Mouse (Mus musculus): ENCODE results near the gene Gatm.

Gene Gatm

DNA sequence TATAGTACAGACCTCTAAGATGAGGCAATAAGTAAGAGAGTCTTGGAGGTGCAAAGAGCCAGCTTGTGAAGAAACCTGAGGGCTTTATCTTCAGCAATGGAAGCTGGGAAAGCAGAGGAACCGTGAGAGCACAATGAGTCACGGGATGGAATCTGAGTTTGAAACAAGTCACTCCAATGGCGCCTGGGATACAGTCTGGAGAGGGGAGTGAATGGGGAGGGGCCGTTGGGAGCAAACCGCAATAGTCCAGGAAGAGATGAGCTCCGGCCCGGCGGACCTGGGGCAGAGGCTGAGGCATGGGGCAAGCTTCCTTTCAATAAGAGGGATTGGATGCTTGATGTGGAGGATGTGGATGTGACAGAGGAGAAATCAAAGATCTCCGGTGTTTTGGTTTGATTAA is 2.3 kb downstream of the Gatm start:
- DNase-seq (ENCODE audit: low spot score), result no peak

DNA sequence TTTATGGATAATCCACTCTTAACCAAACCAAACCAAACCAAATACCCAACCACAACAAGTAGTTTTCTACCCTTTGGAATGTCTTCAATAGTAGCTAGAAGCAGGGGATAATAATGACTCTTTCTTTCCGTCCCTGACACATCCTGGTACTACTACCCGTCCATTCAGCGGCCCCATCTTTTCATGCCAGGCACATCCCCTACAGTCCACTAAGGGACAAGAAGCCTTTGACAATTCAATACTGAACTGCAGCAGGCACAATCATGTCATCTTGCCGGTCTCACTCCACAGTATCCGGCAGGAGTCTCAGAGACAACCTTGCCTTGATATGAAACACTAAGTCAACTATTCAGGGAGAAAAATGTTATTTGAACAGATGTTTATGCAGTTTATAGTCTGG is 5.3 kb downstream of the Gatm start:
- DNase-seq (ENCODE audit: low spot score), result no peak

DNA sequence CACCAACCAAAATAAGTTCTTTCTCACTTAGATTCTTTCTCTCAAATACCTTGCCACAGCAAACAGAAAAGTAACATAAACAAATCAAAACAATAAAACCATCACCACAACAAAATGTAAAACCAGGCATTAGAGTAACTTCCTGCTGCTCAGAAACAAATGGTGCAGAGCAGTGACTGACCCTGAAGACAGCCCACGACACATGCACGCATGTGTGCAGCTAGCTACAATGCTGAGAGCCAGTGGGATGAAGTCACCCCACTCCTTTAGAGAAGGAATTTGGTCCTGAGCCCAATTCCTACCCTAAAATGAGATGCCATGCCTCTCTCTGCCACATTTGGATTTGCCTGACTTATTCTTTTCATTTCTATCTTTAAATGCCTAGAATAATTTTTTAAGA is 9.7 kb downstream of the Gatm start:
- DNase-seq (ENCODE audit: low spot score), result no peak

DNA sequence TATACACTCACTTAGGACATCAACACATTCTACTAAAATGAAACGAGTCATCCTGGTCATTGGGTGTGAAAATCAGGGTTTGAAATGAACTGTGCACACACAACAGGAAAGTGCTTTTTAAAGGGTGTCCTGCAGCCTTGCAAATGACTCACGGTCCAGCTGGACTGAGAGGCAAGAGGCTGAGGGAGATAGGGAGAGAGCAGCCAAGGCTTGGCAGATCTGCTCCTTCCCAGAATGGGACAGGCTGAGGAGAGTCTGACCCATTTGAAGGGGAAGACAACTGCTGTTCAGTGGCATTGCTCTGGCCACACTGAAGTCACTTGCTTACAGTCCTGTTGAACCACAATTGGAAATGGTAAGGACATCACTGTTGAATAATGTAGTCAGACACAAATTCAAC is 11.4 kb downstream of the Gatm start:
- no peak for DNase-seq (ENCODE audit: low spot score)

DNA sequence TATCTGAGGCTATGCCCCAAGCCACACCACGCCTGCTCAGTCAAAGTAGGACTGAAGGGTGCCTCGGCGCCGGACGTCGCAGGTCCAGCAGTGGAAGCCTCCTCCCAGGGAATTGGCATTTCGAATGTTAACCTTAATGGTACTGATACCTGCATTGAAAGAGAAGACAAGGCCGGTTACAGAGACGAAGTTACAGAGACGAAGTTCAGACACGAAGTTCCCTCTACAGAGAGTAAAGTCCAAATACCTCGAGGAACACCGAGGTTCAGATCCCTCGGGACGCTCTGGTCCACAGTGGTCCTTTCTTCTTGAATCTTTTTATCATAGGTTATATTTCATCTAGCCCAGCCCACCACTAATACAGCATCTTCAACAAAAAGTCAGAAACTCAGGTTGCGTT is 15.6 kb downstream of the Gatm start:
- no peak for DNase-seq (ENCODE audit: low spot score)

DNA sequence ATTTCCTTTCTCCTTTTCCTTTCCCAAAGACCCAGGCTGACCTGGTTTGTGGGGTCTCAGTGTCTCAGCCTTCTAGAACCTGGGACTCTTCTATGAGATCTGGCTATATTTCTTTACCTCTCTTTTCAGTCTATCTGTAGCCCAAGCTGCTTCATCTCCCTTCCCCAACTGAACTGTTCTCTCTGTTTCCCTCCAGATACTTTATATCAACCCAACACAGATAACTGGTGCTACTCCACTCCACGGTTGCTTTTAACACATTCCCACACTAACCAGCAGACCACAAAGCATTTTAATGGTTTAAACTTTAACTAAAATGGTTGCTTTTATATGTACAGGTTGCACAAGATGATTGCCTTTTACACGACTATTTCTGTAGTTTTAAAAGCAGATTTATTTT is 19.9 kb downstream of the Gatm start:
- DNase-seq (ENCODE audit: low spot score), result no peak

DNA sequence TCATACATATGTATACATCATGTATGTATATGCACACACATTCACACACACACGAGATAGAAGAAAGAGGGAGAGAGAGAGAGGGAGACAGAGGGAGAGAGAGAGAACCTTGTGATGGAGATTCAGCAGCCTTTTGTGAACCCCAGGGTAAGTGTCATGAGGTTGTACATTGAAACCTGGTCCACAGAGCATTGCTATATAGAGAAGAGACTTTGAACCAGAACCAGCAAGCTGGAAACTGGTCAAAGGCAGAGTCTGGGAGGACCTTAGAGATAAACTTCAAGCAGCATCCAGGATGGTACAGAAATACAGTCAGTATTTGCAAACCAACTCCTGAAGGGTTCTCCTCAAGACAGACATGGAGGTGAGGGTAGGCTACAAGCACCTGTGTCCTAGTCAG is 20.8 kb downstream of the Gatm start:
- DNase-seq (ENCODE audit: low spot score), result no peak

DNA sequence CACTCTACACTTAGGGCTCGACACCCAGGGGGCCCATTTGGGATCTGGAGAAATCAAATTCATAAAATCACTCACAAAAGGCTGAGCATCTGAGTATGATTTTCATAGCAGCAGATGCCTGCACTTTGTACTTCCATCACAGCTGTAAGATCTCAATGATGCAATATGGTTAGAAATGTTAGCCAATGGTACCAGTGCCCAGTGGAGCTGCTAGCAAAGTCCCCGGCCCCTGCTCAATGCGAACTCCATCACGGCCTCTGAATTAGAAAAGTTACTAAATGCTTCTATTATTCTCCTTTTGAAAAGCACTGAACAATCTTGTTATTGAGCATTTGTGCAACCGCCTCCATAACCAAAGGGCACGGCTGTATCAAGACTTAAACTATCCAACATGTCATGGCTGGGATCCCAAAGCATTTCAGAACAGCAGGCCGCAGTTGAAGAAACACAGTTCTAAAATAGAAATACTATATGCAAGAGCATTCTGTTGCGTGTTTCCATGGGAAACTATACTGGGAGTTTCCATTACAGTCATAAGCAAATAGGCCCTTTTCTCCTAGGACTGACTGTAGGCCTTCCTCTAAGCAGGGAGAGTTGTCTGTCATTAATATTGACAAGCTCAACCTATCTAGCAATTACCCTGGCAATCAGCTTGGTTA is 23.1 kb downstream of the Gatm start:
- no peak for DNase-seq (ENCODE audit: low spot score)

DNA sequence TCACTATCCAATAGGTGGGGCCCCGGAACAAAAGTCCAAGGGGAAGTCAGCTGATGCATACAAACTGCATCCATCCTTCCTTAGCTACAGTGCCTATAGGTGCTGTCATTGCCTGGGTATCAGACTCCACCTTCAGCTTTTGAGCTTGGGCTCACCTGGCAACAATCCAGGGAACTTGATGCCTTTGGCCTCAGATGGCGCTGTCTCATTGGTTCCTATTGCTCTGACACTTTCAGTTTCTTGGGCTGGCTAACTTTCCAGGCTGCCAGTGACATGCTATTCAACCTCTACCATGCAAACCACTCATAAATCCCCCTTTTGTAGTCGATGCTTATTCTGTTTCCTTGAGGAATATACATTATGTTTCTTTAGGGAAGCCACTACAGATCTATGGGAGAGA is 24.8 kb downstream of the Gatm start:
- DNase-seq (ENCODE audit: low spot score), result no peak

DNA sequence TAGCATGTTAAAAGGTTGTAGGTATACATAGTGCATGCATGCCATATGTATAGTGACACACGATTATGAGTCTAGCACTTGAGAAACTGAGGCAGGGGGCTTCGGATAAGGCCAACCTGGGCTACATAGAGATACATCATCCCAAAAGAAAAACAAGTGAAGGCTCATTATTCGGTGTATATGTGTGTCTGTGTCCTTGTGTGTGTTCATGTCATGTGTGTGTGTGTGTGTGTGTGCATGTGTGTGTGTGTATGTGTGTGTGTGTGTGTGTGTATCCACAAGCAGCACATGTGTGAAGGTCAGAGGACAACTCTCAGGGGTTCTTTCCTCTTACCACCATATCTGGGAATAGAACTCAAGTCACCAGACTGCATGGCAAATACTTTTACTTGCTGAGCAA is 28.8 kb downstream of the Gatm start:
- no peak for DNase-seq (ENCODE audit: low spot score)

DNA sequence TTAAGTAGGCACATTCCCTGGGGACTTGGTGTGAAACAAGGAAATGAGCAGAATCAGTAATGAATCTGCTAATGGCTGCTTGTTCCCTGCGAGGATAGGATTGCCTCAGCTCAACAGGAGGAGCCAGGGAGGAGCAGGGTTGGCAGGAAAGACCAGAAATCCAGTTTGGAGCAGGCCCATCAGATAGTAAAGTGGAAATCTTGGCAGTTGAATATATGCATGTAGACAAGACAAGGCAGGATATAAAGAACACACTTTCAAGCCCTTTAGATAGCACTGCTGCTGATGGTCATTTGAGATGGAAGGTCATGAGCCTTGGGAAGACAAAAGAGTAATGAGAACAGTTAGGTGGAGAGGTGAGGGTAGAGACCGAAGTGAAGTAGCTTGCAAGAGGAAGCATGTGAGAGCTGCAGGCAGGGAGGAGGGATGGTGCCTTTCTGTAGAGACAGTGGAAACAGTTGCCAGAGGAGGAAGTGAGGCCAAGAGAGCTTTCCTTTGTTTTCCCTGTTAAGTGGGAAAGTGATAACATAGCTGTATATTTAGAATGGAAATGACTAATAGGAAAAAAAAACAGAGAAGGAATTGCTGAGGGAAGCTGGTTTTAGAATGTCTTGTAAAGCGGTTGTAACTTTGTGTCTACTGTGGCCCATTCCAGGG is 29.6 kb downstream of the Gatm start:
- no peak for DNase-seq (ENCODE audit: low spot score)

DNA sequence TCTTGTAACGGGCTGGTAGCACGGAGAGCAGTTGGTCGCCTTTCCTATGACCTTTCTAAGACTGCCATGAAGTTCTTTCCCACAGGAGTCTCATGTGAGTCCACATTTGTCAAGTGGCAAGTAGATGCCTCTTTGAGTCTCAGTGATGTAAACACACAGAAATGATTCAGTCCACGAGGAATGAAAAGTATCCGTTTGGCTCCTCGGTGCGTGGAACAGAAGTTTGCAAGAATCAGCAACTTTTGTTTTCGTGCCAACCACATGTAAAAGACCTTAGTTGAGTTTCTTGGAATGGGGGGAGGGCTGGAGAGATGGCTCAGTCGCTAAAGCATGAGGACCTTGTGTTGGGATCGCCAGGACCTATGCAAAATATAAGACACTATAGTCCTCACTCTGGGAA is 30.7 kb downstream of the Gatm start:
- no peak for DNase-seq (ENCODE audit: low spot score)

DNA sequence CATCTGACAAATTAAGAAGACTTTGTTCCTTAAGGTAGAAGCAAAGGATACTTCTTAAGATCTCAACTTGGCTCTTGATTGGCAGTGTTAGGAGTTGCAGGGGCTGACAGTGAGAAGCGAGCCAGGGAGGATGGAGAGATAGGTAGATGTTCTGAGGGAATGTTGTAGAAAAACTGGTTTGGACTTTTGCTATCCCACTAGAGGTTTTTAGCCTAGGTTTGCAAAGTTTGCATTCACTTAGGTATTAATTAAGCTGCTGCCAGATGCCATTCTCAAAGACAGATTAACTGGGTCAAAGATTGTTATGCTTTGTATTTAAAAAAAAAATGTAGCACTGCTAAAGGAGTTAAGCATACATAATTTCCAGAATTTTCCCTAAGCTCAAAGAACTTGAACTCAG is 33.8 kb downstream of the Gatm start:
- no peak for DNase-seq (ENCODE audit: low spot score)

DNA sequence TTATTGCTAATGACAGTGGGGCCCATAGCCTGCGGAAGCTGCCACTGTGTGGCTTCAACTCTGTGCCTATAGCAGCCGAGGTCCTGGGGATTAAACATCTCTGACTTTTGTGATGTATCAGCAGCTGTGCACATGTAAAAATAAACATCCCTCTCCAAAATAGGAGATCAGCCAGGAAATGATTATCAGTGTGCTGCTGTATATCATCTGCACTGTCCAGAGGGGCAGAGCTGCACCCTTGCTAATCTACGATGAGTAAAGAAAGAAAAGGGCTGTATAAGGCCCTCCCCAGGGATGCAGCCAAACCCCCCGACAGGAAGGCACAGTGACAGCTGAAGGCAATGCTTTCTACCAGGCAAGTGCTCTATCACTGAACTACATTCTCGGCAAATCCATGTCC is 34.8 kb downstream of the Gatm start:
- no peak for DNase-seq (ENCODE audit: low spot score)

DNA sequence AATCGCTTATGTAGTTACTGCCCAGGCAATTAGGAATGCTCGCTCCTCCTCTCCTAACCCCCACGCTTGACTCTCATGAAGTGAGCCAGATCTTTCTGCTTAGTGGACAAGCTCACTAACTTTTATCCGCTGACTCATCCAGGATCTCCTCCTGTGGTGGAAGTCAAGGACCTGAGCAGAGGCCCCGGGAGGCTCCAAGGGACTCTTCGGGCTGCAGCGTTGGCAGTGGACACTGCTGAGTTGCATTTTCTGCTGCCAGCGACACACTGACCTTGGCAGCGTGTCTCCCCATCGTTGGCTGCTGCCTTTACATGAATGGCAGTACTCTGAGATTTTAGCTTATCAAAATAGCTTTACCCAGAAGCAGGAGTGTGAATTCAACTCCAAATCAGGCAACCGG is 35.6 kb downstream of the Gatm start:
- no peak for DNase-seq (ENCODE audit: low spot score)

DNA sequence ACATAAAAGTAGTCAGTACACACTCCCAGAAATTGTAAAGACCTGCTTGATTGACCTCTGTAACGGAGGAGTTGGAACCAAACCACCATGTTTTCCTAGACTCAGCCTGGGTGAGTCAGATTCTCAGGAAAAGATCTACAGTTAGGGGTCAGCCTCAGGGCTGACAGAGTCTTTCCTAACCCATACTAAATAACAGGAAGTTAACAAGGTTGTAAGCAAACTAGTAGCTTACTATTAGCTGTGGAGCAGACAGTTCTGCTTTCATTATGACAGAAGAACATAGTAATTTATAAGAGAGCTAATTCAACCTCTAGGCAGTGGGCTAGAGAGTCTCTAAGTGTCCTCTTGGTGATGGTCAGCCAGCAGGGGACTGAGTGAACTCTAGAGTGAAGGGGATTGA is 38.7 kb downstream of the Gatm start:
- no peak for DNase-seq (ENCODE audit: low spot score)

DNA sequence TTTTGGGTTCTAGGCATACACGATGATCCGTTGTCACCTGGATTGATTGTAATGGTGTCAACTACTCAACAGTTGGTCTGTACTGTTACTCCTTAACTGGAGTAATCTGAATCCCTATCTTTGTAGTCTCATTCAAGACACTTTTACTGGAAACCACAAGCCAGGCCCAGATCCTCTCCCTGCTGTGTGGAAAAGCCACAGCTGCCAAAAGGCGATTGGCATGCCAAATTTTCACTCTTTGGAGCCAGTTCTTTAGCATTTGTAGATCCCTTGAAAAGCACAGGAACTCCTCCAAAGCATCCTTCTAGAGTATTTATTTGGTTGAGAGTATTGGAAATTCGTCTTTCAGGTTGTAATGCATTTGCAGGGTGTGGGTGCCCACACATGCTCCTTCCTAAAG is 39.8 kb downstream of the Gatm start:
- DNase-seq (ENCODE audit: low spot score), result no peak

DNA sequence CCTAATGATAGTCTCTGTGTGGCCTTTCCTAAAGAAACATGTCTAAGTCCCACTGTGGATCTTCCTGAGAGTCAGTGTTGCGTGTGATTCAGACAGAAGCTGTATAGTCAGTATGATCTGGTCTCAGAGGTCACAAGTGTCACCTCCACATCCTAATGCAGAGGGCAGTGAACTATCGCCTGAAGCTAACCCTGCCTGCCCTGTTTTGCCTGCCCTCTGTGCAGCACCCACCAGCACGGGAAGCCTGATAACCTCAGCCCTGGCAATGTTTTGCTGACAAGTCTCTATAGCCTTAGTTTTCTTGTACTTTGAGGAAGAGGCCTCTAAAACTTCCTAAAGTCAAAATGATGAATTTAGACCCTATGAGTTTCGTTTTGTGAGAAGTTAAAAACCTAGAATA is 40.7 kb downstream of the Gatm start:
- no peak for DNase-seq (ENCODE audit: low spot score)

DNA sequence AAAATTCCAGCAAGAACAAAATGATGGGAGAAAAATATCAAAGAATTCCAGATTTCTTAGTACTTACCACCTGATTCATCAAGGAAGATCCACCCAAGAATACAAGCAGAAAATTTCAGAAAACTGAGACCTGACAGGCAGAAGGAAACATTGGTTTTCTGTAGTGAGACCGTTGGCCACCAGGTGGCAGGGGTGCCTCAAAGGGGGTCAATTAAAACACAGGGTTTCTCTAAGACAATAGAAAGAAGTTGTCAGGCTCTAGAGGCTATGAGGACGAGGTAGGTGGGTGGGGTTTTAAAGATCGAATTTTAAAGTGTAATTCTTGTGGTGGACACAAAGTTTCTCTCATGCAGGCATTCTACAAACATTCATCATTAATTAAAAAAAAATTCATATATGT is 41.7 kb downstream of the Gatm start:
- no peak for DNase-seq (ENCODE audit: low spot score)

DNA sequence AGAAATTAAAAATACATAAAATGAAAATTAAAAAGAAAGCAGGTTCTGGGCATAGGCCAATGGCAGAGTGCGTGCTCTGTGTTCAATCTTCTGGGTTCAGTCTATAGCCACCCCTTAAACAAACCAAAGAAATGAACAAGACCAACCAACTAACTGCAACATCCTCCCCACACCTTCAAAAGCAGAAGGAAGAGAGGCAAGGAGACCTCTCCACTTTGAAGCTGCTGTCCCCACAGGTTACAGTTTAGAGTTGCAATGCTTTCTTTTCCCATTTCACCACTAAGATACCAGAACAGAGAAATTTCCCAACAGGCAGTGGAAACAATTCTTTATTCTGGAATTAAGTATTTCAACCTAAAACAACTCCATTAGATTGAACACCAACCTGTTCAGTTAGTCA is 48.9 kb downstream of the Gatm start:
- no peak for DNase-seq (ENCODE audit: low spot score)

DNA sequence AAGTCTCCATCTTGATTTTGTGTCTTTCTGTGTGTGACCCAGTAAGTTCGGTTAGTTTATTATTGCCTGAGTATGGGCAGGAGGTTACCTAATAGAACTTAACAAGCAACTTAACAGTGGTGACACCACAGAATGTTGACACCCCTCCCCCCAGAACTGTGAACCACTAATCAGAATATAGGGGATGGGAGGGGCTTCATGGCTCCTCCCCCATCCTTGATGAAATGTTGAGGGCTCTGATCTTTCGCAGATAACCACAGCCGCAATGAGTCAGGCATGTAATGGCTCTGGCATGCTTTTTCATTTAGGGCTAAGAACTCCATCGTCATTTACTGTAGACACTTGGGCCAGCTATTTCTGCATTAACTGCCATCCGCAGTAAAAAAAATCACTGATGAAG is 49.9 kb downstream of the Gatm start:
- no peak for DNase-seq (ENCODE audit: low spot score)

DNA sequence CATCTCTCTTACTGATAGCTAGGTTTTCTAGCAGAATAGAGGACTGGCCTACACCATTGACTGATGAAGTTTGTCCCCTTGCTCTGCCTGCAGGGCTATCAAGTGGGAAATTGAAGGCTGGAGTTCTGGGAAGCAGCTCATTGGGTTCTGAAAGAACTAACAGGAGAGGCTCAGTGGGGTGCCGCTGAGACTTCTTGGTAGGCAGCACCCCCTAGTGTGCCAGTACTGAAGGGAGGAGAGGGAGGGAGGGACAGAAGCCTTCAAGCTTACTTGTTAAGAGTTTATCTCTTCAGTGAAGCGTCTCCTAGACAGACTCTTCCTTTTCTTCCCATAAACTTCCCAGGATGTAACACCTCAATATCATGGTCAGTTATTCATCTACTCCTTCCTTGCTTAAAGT is 52.8 kb downstream of the Gatm start:
- no peak for DNase-seq (ENCODE audit: low spot score)
